Mouse (Mus musculus): ENCODE results near the gene Adgrl3.

The Adgrl3 gene

GRCm38 (mm10) chr5:81019590-81020254, at the start of gene Adgrl3:
TSS of gene Adgrl3 (plus strand) at chr5:81020138.
- DNase-seq = no peak

GRCm38 (mm10) chr5:81019166-81019565, 772 bp upstream of the Adgrl3 start:
- no peak for DNase-seq

- DNase-seq = no peak
These were observed 505 bp downstream of the Adgrl3 start for GRCm38 (mm10) chr5:81020281-81021005.

GRCm38 (mm10) chr5:81021006-81021320, 1.0 kb downstream of the Adgrl3 start:
- DNase-seq = no peak

- no peak for DNase-seq
These were observed 1.5 kb downstream of the Adgrl3 start for GRCm38 (mm10) chr5:81021331-81021863.

GRCm38 (mm10) chr5:81021864-81022305, 1.9 kb downstream of the Adgrl3 start:
- no peak for DNase-seq

- DNase-seq = no peak
These were observed 2.6 kb downstream of the Adgrl3 start for GRCm38 (mm10) chr5:81022306-81023071.

- DNase-seq = no peak
These were observed 4.2 kb downstream of the Adgrl3 start for GRCm38 (mm10) chr5:81023923-81024715.

GRCm38 (mm10) chr5:81028875-81029274, 8.9 kb downstream of the Adgrl3 start:
- no peak for DNase-seq

- DNase-seq = no peak
These were observed 17.2 kb downstream of the Adgrl3 start for GRCm38 (mm10) chr5:81037091-81037490.

- no peak for DNase-seq
These were observed 23.9 kb downstream of the Adgrl3 start for GRCm38 (mm10) chr5:81043875-81044274.

- DNase-seq = no peak
These were observed 26.2 kb downstream of the Adgrl3 start for GRCm38 (mm10) chr5:81046128-81046527.

- no peak for DNase-seq
These were observed 34.7 kb downstream of the Adgrl3 start for GRCm38 (mm10) chr5:81054628-81055027.

- no peak for DNase-seq
These were observed 35.3 kb downstream of the Adgrl3 start for GRCm38 (mm10) chr5:81055253-81055652.

- DNase-seq = no peak
These were observed 38.2 kb downstream of the Adgrl3 start for GRCm38 (mm10) chr5:81058122-81058521.

GRCm38 (mm10) chr5:81060950-81061349, 41.0 kb downstream of the Adgrl3 start:
- DNase-seq = no peak

- DNase-seq = no peak
These were observed 41.4 kb downstream of the Adgrl3 start for GRCm38 (mm10) chr5:81061386-81061785.

GRCm38 (mm10) chr5:81064026-81064425, 44.1 kb downstream of the Adgrl3 start:
- no peak for DNase-seq

- DNase-seq = no peak
These were observed 48.2 kb downstream of the Adgrl3 start for GRCm38 (mm10) chr5:81068173-81068572.

GRCm38 (mm10) chr5:81068839-81069238, 48.9 kb downstream of the Adgrl3 start:
- no peak for DNase-seq

GRCm38 (mm10) chr5:81072888-81073287, 53.0 kb downstream of the Adgrl3 start:
- DNase-seq = no peak

- DNase-seq = no peak
These were observed 53.9 kb downstream of the Adgrl3 start for GRCm38 (mm10) chr5:81073875-81074274.

GRCm38 (mm10) chr5:81076377-81076776, 56.4 kb downstream of the Adgrl3 start:
- no peak for DNase-seq

Data from thymus, postnatal 14 days (tissue).